Mouse (Mus musculus) spleen, postnatal 14 days (tissue): ENCODE results near the gene Nfu1.
A peak's percentile ranks its signal among the peaks of the same experiment; 100 is the strongest.
"Not testable (repeated sequence)": the region's sequence is repeated elsewhere in the genome, so short reads cannot be mapped to it uniquely, and the experiment has no call there.

ENCODE experiments used
- DNase-seq, 2 experiments: peaks; one replicate each; pipeline ENCODE4 v3.0.0; 2021 to 2022; ENCODE audit warnings: low spot score in 2 of 2

Nfu1 gene

GRCm38 (mm10) chr6:87021791-87022190, 12.8 kb downstream of the Nfu1 start:
- DNase-seq = no peak

- DNase-seq = no peak
Measured at GRCm38 (mm10) chr6:87026980-87027379, 17.9 kb downstream of the Nfu1 start.

GRCm38 (mm10) chr6:87028881-87029280, 19.8 kb downstream of the Nfu1 start:
- DNase-seq = no peak

GRCm38 (mm10) chr6:87031310-87031709, 22.3 kb downstream of the Nfu1 start:
- not testable (repeated sequence) for DNase-seq

- no peak for DNase-seq
Measured at GRCm38 (mm10) chr6:87032401-87032800, 23.4 kb downstream of the Nfu1 start.

GRCm38 (mm10) chr6:87034395-87034794, 25.4 kb downstream of the Nfu1 start:
- no peak for DNase-seq

- DNase-seq = no peak
Measured at GRCm38 (mm10) chr6:87037826-87038620, 29.0 kb downstream of the Nfu1 start.

- DNase-seq = no peak
Measured at GRCm38 (mm10) chr6:87039161-87039560, 30.1 kb downstream of the Nfu1 start.

- no peak for DNase-seq
Measured at GRCm38 (mm10) chr6:87040971-87041370, 31.9 kb downstream of the Nfu1 start.

- DNase-seq = no peak
Measured at GRCm38 (mm10) chr6:87041431-87041830, 32.4 kb downstream of the Nfu1 start.

- no peak for DNase-seq
Measured at GRCm38 (mm10) chr6:87042004-87042336, 32.9 kb downstream of the Nfu1 start.

GRCm38 (mm10) chr6:87042337-87043130, 33.5 kb downstream of the Nfu1 start, which contains the start of gene Gfpt1:
Gene Gfpt1, plus strand, starts transcription at chr6:87042846.
- peak; percentile 84 to 91 for DNase-seq

- DNase-seq = no peak
Measured at GRCm38 (mm10) chr6:87043131-87043516, 34.1 kb downstream of the Nfu1 start.

GRCm38 (mm10) chr6:87044895-87045294, 35.9 kb downstream of the Nfu1 start:
- DNase-seq = no peak

- DNase-seq = no peak
Measured at GRCm38 (mm10) chr6:87045507-87045906, 36.5 kb downstream of the Nfu1 start.

GRCm38 (mm10) chr6:87048712-87049111, 39.7 kb downstream of the Nfu1 start:
- DNase-seq = not testable (repeated sequence)

GRCm38 (mm10) chr6:87051886-87052425, 42.9 kb downstream of the Nfu1 start:
- no peak for DNase-seq

GRCm38 (mm10) chr6:87054193-87054592, 45.2 kb downstream of the Nfu1 start:
- no peak for DNase-seq

GRCm38 (mm10) chr6:87059754-87060153, 50.7 kb downstream of the Nfu1 start:
- DNase-seq = no peak

- no peak for DNase-seq
Measured at GRCm38 (mm10) chr6:87063586-87063985, 54.5 kb downstream of the Nfu1 start.

- DNase-seq = no peak
Measured at GRCm38 (mm10) chr6:87068209-87068608, 59.2 kb downstream of the Nfu1 start.

- no peak for DNase-seq
Measured at GRCm38 (mm10) chr6:87069195-87069900, 60.3 kb downstream of the Nfu1 start.
